Mouse (Mus musculus) liver, adult 2 months (tissue): ENCODE data around the gene Cyp26c1.

ENCODE experiments used
- CTCF ChIP-seq: fragments of 200-500 bp; IDR thresholded peaks from 2 replicates; pipeline ENCODE4 v1.5.1; 2011; ENCODE audit warnings: low read depth, low read length, control low read depth
- POLR2A ChIP-seq: fragments of 200-500 bp; IDR thresholded peaks from 2 replicates; pipeline ENCODE4 v1.6.1; 2011; ENCODE audit warnings: low read length, control low read depth; ENCODE audit not compliant: insufficient read depth; ENCODE audit errors: extremely low read depth

DNA sequence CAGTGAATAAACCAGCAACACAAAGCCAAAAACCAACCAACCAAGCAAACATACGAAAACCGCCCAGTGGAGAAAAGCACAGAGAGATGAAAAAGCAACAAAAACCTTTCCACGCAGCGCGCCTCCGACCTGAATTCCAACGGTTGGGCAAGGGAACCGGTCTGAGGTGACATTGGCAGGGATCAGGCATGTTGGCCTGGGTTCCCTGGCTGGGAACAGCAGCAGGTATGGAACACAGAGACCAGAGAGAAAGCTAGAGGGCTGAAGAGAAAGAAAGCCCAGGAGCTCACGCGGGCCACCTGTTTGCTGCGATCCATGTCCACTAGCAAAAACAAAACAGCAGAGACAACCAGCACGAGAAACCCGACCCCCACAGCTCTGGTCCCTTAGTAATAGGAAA is 9.8 kb downstream of the Cyp26c1 start:
- TF ChIP-seq POLR2A (no peak), CTCF (no peak)
